Mouse (Mus musculus) forebrain, embryonic 11.5 days (tissue): ENCODE measurements around the gene Bphl. TPM values are rescaled to one million over a fixed set of nuclear protein-coding genes. Genes with fewer than 3 reads are reported as not detected.

Experiments
- ATAC-seq: fragments of 200-750 bp; cut with Nextera tagmentation; replicated peaks from 2 replicates; pipeline ENCODE4 v1.8.0; 2017; ENCODE audit warnings: moderate TSS enrichment; ENCODE audit not compliant: low FRiP score
- DNase-seq: peaks from one replicate; pipeline ENCODE4 v3.0.0-alpha.2; 2017; ENCODE audit warnings: low spot score
- H3K27ac ChIP-seq: fragments of 300-500 bp; sonication (generic); 2 replicates; pipeline ENCODE4 v1.5.1; 2014; ENCODE audit warnings: low read depth, low read length
- H3K27me3 ChIP-seq: fragments of 300-500 bp; sonication (generic); 2 replicates; pipeline ENCODE4 v1.6.1; 2014; ENCODE audit warnings: mild to moderate bottlenecking, low read length, mixed read lengths; ENCODE audit not compliant: control insufficient read depth, insufficient read depth
- H3K36me3 ChIP-seq: fragments of 300-500 bp; sonication (generic); 2 replicates; pipeline ENCODE4 v1.6.1; 2014; ENCODE audit warnings: mild to moderate bottlenecking, low read length, moderate library complexity, mixed read lengths; ENCODE audit not compliant: control insufficient read depth, insufficient read depth
- H3K4me1 ChIP-seq: fragments of 300-500 bp; sonication (generic); replicated peaks from 2 replicates; pipeline ENCODE4 v1.6.1; 2014; ENCODE audit warnings: low read length, mixed read lengths; ENCODE audit not compliant: control insufficient read depth, insufficient read depth
- H3K4me2 ChIP-seq: fragments of 300-500 bp; sonication (generic); 2 replicates; pipeline ENCODE4 v1.6.1; 2014; ENCODE audit warnings: low read depth, mild to moderate bottlenecking, low read length, moderate library complexity, mixed read lengths; ENCODE audit not compliant: severe bottlenecking
- H3K4me3 ChIP-seq: fragments of 300-500 bp; sonication (generic); 2 replicates; pipeline ENCODE4 v1.5.1; 2014; ENCODE audit warnings: low read depth, low read length
- H3K9ac ChIP-seq: fragments of 300-500 bp; sonication (generic); 2 replicates; pipeline ENCODE4 v1.6.1; 2014; ENCODE audit warnings: low read length
- H3K9me3 ChIP-seq: fragments of 300-500 bp; sonication (generic); 2 replicates; pipeline ENCODE4 v1.6.1; 2016; ENCODE audit warnings: low read length, mixed read lengths; ENCODE audit not compliant: control insufficient read depth
- WGBS: fragments of 180-500 bp; shearing (Covaris S2); extraction: QIAGEN DNeasy Blood & Tissue Kit; methylation state at CpG from one replicate; pipeline ENCODE4 v1.1.7; 2014; 5-methylcytosine and 5-hydroxymethylcytosine counted together
- polyA plus RNA-seq: library from polyadenylated mRNA; unstranded; fragments of >200 nt; fragmentation: Nextera tagmentation; extraction: Ambion mirVana; gene quantifications from 2 replicates; pipeline ENCODE4 v1.2.1, GENCODE M21; 2014

Gene Bphl
- polyA plus RNA-seq, 1 experiment from 2014 or later = 33.3 TPM

DNA sequence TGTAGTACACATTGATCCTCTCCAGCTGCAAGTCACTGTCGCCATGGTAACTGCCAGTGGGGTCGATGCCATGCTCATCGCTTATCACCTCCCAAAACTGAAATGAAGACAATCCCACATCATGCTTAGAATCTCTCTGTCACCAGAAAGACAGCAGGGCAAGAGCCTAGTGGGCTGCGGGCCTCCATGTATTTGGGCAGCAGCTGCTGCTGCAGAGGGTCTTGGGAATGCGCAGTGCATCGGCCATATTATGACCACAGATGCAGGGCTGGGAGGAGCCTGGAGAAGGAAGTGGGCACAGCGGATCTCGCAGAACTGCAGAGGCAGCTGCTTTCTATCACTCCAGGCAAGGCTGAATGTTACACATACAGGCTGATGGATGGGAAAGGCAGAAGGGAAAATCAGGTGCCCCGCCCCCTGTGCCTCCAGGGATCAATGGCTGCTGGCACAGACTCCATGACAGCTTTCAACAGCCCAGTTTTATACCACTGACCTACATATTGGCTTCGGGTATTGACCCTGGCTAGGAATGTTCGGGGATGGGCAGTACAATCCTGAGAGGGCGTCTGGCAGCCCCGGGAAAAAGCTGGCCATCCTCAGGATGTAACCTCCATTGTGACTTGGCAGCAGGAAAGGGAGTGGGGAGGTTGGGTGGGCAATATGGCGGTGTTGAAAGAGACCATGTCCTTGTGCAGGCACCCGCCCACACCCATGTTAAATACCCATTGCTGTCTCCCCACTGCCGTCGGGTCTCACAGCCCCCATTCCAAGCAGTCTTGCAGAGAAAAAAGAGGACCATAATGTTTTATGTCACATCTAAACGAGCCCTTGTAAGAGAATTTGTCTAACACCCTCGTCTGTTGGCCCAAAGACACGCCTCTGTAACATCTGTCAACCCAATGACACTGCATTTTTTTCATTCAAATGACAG, 39.4 kb downstream of the Bphl start:
- Histone ChIP-seq H3K27me3 (no peaks in the 10 kb centered on the region), H3K27ac (no peak overlapping the region), H3K4me3 (peak overlapping the region; percentile 68), H3K36me3 (no peaks in the 10 kb centered on the region), H3K9ac (peak overlapping the region; percentile 69), H3K4me2 (peak overlapping the region; percentile 96), H3K4me1 (peaks cover 10% of the 10 kb centered on the region), H3K9me3 (no peaks in the 10 kb centered on the region)
- ATAC-seq (peak; percentile 9; the same call in 1 of the 2 replicates), DNase-seq (no peak)
- WGBS = 68% methylated on average over 20 of the region's 20 CpGs

DNA sequence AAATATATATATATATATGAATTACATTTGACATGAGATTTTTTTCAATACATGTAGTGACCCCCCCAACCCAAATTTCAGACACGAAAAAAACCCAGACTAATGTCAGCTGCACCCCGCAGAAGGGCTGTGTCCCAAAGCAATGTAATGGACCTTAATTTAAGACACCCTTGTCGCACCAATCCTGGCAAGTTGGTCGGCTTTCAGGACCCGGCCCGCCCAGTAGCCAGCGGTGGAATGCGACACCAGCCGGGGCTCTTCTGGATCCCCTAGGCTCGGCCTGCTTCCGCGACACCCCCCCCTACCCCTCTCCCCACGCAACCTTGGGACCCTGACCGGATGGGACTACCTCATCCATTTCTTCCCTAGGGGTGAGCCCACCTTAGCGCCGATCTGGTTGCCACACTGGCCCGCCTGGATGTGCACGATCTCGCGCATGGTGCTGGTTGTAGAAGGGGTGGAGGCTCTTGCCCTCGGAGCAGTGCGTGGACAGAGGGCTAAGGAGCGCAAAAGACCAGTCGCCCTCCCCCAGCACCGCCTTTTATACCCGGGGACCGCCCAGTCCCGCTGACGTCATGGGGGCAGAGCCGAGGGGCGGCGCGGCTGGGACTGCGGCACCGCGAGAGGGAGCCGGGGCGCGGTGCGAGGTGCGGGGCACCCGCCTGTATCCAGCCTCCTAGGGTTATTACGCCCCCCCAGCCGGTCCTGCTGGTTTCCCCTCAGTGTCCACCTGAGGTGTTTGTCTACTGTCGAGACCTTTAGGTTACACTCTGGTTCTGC, 40.3 kb downstream of the Bphl start, which contains the start of gene Tubb2a:
TSS of gene Tubb2a (minus strand) at position 516 of the 780 bp plus-strand sequence.
- Histone ChIP-seq H3K9me3 (no peaks in the 10 kb centered on the region), H3K27me3 (no peaks in the 10 kb centered on the region), H3K27ac (no peak within 1 kb of the TSS), H3K4me1 (peaks cover 10% of the 10 kb centered on the region), H3K36me3 (no peaks in the 10 kb centered on the region), H3K4me2 (peak within 1 kb of the TSS; percentile 96), H3K9ac (peak within 1 kb of the TSS; percentile 69), H3K4me3 (peak within 1 kb of the TSS; percentile 68)
- ATAC-seq (peak; percentile 90), DNase-seq (peak; percentile 94)
- under 1% methylated on average over 44 of the region's 45 CpGs for WGBS

DNA sequence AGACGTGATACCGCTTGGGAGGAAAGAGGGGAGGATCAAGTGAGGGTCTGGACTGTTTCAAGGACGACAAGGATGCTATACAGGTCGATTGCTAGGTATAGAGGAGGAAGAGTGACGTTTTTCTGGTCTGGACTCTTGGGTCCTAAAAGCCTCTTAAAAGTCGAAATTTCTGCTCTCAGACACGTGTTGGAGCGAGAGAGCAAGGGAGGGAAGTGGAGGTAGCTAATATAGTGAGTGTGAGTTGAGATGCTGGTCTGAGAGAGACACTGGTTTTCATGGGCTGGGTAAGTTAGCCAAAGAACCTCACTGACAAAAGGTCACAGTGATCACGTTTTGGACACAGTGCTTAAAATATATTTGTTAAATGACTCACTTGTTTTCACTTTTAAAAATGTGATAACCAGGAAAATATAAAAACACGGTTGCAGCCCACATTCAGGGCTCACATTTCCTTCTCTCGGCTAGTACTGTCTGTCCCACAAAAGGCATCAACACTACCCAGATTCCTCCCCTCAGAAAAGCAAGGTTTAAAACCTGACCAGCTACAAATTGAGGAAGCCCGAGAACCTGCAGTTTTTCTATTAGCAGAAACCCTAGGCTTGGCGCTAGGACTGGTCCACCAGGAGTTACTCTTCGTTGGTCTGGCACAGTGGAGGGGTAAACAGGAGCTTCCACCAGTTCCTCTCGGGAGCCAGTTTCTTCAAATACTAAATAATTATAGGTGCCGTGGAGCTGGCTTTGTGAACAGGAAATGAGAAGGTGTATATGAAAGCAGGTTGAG, 41.3 kb downstream of the Bphl start:
- Histone ChIP-seq H3K4me2 (peak overlapping the region; percentile 96; the same call in 1 of the 2 replicates), H3K27ac (no peak overlapping the region), H3K9ac (peak overlapping the region; percentile 69; the same call in 1 of the 2 replicates), H3K4me1 (peaks cover 10% of the 10 kb centered on the region), H3K27me3 (no peaks in the 10 kb centered on the region), H3K9me3 (no peaks in the 10 kb centered on the region), H3K4me3 (peak overlapping the region; percentile 68; the same call in 1 of the 2 replicates), H3K36me3 (no peaks in the 10 kb centered on the region)
- 45% methylated on average over 16 of the region's 16 CpGs for WGBS
- ATAC-seq (no peak), DNase-seq (no peak)

DNA sequence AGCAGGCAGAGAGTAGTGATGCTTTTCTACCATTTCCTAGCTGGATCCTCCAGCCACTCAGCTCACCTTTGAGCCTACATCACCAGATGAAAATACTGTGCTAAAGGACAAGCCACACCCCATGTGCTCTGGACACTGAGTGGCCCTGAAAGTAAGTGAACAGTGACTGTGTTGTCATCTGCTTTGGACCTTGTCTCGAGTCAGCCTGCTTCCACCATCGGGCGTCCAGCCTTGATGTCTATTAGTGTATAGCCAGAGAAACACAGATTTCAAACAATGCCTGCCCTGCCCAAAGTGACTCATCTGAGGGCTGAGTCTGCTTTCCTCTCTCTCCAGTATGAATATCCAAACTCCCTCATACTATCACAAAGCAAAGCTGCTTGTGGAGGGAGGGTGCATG, 42.4 kb downstream of the Bphl start:
- Histone ChIP-seq H3K4me1 (peaks cover 10% of the 10 kb centered on the region), H3K4me3 (no peak overlapping the region), H3K4me2 (no peak overlapping the region), H3K9ac (no peak overlapping the region), H3K27me3 (no peaks in the 10 kb centered on the region), H3K36me3 (no peaks in the 10 kb centered on the region), H3K27ac (no peak overlapping the region), H3K9me3 (no peaks in the 10 kb centered on the region)
- WGBS = 92% methylated on average over 3 of the region's 3 CpGs
- ATAC-seq (no peak), DNase-seq (no peak)

DNA sequence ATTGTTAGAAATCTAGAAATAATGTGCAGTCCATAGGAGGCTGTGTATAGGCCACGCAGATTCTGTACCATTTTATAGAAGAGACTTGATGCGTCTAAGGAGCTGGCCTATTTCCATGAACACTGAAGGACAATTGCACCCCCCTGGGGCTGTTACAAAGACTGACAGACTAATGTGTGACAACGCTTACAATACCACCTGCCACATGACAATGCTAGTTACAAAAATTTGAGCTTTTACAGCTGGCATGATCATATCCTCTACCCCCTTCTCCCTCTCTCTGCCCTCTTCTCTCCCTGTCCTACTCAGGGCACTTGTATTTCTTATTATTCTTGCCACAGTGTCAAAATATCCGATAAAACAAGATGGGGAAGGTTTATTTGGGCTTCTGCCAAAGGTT, 44.5 kb downstream of the Bphl start:
- no peak overlapping the region for H3K4me2 ChIP-seq
- no peaks in the 10 kb centered on the region for H3K9me3 ChIP-seq
- no peaks in the 10 kb centered on the region for H3K27me3 ChIP-seq
- DNase-seq = no peak
- H3K36me3 ChIP-seq = no peaks in the 10 kb centered on the region
- H3K27ac ChIP-seq = no peak overlapping the region
- H3K4me1 ChIP-seq = peaks cover 4% of the 10 kb centered on the region
- no peak overlapping the region for H3K4me3 ChIP-seq
- no peak overlapping the region for H3K9ac ChIP-seq
- WGBS = 84% methylated on average over 4 of the region's 4 CpGs
- no peak for ATAC-seq

DNA sequence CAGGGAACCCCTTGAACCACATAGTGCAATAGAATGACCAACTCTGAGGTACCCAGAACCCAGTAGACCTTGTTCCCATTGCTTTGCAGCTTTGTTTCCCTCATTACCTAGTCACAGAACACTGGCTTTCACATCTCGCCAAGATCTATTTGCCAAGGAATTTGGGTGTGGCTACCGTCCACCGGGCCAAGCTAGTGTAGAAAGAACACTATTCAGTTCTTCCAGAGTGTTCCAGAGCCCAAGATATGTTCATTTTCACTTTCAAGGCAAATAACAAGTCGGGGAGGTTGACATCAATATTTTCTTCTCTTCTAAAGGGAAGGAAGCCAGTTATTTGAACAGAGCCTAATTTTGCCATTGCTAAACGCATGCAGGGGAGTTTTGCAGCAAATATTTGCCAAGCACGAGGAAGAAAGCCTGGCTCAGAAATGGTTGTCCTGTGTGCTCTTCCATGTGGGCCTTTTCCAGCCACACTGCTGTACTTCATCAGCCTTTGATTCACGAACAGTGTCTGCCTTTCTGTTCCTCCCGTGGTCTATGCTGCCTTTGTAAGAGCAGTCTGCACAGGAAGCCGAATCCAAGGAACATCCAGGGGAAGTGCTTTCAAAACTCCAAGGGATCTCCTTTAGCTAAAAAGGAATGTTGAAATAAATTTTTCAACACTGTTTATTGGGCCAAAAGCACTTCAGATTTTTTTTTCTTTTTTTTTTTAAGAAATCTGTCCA, 46.8 kb downstream of the Bphl start:
- WGBS = 78% methylated on average over 9 of the region's 9 CpGs
- no peak for DNase-seq

DNA sequence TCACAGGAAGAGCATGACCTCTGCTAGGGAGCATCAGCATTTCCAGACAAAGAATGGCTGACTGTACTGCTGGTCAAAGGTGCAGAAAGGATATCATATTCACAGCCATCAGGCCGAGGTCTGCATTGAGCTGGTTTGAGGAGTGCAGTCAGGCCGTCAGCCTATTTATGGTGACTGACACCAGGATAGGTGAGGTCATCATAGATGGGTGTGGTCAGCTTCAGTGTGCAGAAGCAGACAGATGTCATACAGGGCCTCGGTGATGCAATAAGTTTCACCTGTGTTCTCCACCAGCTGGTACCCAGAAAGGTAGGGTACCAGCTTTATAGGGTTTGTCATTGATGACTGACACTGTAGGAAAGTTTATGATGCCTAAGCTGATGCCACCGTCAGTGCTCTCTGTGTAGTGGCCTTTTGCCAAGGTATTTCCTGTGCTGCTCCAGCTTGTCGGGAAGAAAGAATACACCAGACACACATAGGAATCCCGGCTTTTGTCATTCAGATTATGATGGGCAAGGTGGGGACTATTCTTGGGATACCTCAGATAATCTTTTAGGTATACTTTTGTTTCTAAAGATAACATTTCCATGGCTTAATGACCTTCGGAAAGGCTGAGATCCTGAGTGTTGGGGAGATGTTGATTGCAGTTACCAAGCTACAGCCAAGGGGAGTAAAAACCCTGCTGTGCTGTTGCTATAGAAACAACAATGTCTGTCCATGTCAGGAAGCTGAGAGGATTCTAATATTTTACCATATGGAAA, 49.8 kb downstream of the Bphl start:
- Histone ChIP-seq H3K4me1 (0 out of 2 replicates have a peak, but pooled peaks cover 3% of the 10 kb centered on the region), H3K4me3 (no peak overlapping the region), H3K9ac (no peak overlapping the region), H3K27me3 (no peaks in the 10 kb centered on the region), H3K9me3 (no peaks in the 10 kb centered on the region), H3K27ac (no peak overlapping the region), H3K36me3 (no peaks in the 10 kb centered on the region), H3K4me2 (no peak overlapping the region)
- 69% methylated on average over 7 of the region's 7 CpGs for WGBS
- DNase-seq = no peak
- 0 out of 2 replicates have a peak, but pooled peaks have one; percentile 5 for ATAC-seq

More for the DNA sequence above, 46.8 kb downstream of the Bphl start:
- H3K4me3 ChIP-seq = no peak overlapping the region
- H3K9ac ChIP-seq = no peak overlapping the region
- H3K27ac ChIP-seq = no peak overlapping the region
- 0 out of 2 replicates have a peak, but pooled peaks cover 3% of the 10 kb centered on the region for H3K4me1 ChIP-seq
- ATAC-seq = no peak
- no peak overlapping the region for H3K4me2 ChIP-seq
- H3K36me3 ChIP-seq = no peaks in the 10 kb centered on the region
- H3K9me3 ChIP-seq = no peaks in the 10 kb centered on the region
- no peaks in the 10 kb centered on the region for H3K27me3 ChIP-seq
